Mouse (Mus musculus): ENCODE results near the gene Polr1d.

- no peak for TF ChIP-seq POLR2A (IDR thresholded peaks at IDR 0.05; ENCODE audit: borderline replicate concordance, extremely low read depth, low read depth, low read length)
- TF ChIP-seq CTCF (IDR thresholded peaks at IDR 0.05; ENCODE audit: insufficient read depth, low read length), result no peak
These were observed 13.0 kb downstream of the Polr1d start for GRCm38 (mm10) chr5:147089836-147090235.
